Mouse (Mus musculus): ENCODE results near the gene Tusc1.
A peak's percentile ranks its signal among the peaks of the same experiment; 100 is the strongest.

Gene Tusc1

DNA sequence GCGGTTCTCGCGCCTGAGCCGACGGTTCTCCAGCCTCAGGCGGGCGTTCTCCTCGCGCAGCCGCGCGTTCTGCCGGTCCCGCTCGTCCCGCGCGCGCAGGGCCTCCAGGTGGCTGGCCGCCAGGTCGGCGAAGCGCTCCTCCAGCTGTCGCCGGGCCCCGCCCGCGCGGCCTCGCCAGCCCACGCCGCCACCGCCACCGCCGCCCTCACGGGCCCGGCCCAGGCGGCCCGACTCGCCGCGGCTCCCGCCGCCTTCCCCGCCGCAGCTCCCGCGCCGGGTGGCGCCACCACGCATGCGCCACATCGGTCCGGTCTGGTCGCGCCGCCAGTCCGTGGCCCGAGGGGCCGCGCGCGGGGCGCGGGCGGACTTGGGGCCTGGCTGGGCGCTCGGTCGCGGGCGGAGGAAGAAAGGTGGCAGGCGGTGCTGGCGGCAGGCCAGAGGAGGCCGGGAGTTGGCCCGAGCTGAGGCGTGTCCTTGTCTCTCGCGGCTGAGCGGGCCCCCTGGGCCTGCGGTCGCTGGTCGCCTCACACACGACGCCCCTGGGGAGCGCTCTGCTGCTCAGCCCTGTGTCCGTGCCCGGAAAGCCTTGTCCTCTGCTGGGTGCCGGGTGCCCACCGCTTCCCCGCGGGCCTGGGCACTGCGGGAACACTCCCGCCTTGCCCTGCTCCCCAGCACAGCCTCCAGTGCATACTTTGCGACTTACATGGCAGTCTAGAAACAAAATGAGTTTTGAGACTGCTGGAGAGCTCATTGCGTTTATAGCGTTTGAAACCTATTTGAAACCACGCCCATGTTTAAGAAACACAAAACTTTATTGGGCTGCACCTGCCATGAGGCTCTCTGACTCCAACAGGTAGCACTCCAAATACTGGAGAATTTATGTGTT lies at the start of gene Tusc1:
TSS of gene Tusc1 (minus strand) at position 394 of the 886 bp plus-strand sequence.
- peak; percentile 49 to 58 for DNase-seq (ENCODE audit: low spot score in 2 of 2)

DNA sequence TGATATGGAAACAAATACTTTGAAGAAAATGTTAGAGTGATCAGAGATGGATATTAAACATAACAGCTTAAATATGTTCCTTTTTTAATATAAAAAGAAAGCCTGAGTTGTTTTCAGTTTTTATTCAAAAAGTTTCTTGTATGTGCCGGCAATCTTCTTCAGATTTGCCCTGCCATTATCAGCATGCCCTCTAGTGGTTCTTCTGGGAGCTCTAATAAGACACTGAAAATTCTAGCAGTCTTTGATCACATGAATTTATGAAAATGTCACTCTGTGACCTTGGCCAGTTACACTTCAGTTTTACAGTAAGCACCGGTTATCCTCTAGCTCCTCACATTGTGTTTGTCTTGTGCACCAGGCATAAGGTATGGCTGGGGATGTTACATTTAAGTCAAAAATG lies 17.6 kb upstream of the Tusc1 start:
- DNase-seq (ENCODE audit: low spot score in 2 of 2) = no peak

DNA sequence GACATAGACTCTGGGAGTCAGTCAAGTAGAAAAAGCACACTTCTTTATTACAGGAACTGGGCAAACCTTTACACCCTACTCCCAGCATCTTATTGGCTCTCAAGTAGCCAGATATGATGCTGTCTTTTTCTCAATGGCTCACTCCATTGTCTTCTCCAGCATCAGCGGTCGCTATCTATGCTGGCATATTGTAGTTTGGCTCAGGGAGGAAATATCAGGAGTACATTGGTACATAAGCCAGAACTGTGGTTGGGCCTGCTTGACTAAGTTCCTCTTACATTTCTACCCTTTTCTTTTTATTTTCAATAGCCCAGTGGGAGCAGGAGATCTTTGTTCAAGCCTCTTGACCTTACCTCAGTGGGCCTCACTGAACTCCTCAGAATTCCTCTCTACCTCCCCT lies 9.0 kb upstream of the Tusc1 start:
- DNase-seq (ENCODE audit: low spot score in 2 of 2) = no peak

DNA sequence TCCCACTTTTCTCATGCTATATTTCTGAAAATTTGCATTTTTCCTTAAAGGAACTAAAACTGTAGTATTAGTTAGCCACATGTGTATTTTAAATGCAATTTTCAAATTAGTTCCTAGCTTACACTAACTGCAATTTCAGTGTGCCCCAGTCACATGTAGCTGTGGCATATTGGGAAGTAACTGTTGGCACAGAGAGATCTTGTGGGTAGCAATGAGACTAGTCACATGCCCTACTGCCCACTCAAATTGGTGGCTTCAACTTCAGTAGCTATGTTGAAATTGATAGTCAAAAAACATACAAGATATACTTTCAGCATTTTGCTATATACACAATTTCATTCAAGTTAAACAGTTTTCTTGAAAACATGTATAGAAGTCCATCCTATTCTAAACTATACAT lies 6.3 kb upstream of the Tusc1 start:
- DNase-seq (ENCODE audit: low spot score in 2 of 2) = no peak

DNA sequence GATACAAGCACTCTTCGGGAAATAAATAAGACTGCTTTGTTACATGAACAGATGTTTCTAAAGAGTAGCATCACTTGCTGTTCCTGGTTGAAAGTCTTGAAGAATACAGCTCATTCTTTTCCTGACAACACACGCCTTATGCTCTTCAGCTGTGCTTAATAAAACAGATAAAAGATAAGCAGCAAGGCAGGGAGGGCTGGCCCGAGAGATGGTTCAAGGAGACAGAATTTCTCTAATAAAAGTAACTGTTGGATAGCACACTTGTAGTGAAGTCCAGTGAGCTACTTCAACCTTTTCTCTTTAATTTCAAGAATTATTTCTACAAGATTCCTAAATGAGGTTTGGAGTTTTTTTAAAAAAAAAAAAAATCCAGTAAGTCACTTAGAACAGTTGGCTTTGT lies 2.7 kb upstream of the Tusc1 start:
- DNase-seq (ENCODE audit: low spot score in 2 of 2) = no peak

DNA sequence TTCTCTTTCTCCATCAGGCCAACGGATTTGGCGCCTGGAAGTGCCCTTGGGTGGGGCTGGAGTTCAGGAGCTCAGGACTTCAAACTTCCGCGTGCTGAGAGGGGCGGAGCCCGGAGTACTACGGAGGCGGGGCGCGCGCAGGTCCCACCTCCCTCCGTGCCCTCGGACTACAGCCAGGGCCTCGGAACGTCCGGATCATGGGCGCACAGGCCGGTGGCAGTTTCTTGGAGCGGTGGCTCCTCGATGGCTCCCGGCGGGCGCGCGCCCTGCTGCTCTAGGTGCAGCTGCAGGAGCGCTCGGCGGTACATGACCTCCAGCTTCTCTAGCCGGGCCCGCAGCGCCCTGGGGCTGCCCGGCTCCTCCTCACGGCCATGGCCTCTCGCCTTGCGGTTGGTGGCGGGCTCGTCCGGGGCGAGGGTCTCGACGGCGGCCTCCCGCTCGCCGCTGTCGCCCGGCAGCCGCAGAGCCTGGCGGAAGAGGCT lies 634 bp downstream of the Tusc1 start:
- peak; percentile 47 to 50 for DNase-seq (ENCODE audit: low spot score in 2 of 2)

DNA sequence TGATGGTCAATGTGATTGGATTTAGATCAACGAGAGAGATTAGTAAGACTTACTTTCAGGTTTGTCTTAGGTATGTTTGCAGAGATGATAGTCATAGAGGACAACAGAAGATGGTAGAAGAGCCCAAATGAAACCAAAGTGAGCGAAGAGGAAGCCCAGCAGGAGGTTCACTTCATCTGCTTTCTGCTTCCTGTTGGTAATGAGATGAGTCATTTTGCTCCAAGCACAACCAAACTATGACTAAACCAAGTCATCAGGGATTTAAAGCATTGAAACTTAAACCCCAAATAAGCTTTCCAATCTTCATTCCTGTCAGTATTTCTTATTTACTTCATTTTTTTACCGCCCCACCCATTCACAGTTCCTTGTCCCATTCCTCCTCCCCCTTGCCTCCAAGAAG lies 27.8 kb downstream of the Tusc1 start:
- DNase-seq (ENCODE audit: low spot score in 2 of 2) = no peak

DNA sequence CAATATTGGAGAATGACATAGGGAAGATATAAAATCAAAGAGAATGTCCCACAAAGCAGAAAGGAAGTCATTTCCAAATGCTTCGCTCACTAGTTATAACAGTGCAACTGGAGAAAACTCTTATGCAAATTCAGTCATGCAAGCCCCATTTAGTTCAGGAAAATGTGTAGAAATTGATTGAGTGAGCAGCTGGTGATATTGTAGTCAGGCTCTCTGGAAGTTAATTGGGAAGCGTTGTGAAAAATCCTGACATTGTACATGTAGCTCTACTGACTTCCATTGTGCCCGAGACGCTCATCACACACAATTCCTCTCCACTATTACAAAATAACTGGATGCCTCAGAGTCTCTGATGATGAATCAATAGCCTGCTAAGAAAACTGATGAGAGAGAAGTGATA lies 49.2 kb downstream of the Tusc1 start:
- no peak for DNase-seq (ENCODE audit: low spot score in 2 of 2)

All from frontal cortex, postnatal 14 days (tissue).